ENCODE assay signal across 8 mouse cellular contexts in genomic region chr3:39220011-39220706, GRCm38 (mm10).
A peak's percentile ranks its signal among the peaks of the same experiment; 100 is the strongest.
DNase-seq lines count a peak whose midpoint lies in the region; ATAC-seq lines count a peak whose summit lies in the region.

No protein-coding gene starts in this region.

- H3K27ac ChIP-seq in brown adipose tissue, adult 24 weeks (replicated peaks; ENCODE audit: low read depth, low read length): peak overlapping the region; percentile 97
- H3K27ac ChIP-seq in heart, embryonic 11.5 days (ENCODE audit: low read depth, low read length): peak overlapping the region; percentile 64
- peak overlapping the region; percentile 63 for H3K27ac ChIP-seq in kidney, embryonic 16.5 days (ENCODE audit: low read length)
- H3K27ac ChIP-seq in midbrain, embryonic 10.5 days (replicated peaks): peak overlapping the region; percentile 84

- peak overlapping the region; percentile 24; the same call in 1 of the 2 replicates for H3K4me2 ChIP-seq in heart, embryonic 11.5 days
- peak overlapping the region; percentile 11 for H3K4me2 ChIP-seq in kidney, embryonic 16.5 days (replicated peaks; ENCODE audit: low read depth, low read length)

- no peaks in the 10 kb centered on the region for H3K27me3 ChIP-seq in heart, embryonic 11.5 days (ENCODE audit: control insufficient read depth, insufficient read depth, low read length)
- H3K27me3 ChIP-seq in kidney, embryonic 16.5 days (ENCODE audit: insufficient read depth, low read length): no peaks in the 10 kb centered on the region
- H3K27me3 ChIP-seq in midbrain, embryonic 10.5 days (ENCODE audit: low read depth, poor library complexity, severe bottlenecking): no peaks in the 10 kb centered on the region

- no peaks in the 10 kb centered on the region for H3K4me1 ChIP-seq in brown adipose tissue, adult 24 weeks (ENCODE audit: control insufficient read depth, insufficient read depth, insufficient read length, low read length)
- peaks cover 4% of the 10 kb centered on the region for H3K4me1 ChIP-seq in heart, embryonic 11.5 days (ENCODE audit: control insufficient read depth, insufficient read depth, low read length)
- H3K4me1 ChIP-seq in kidney, embryonic 16.5 days (ENCODE audit: insufficient read depth, low read length): peaks cover 7% of the 10 kb centered on the region; the same call in 1 of the 2 replicates
- peaks cover 13% of the 10 kb centered on the region for H3K4me1 ChIP-seq in midbrain, embryonic 10.5 days

- no peak overlapping the region for H3K9ac ChIP-seq in heart, embryonic 11.5 days (ENCODE audit: low read depth, low read length)
- H3K9ac ChIP-seq in kidney, embryonic 16.5 days (replicated peaks; ENCODE audit: low read length): peak overlapping the region; percentile 3; the same call in 1 of the 2 replicates

- 49% methylated on average over 10 of the region's 10 CpGs for WGBS in heart, embryonic 11.5 days (ENCODE audit: insufficient replicate concordance)
- 30% methylated on average over 10 of the region's 10 CpGs for WGBS in kidney, embryonic 16.5 days
- 27% methylated on average over 10 of the region's 10 CpGs for whole genome bisulfite sequencing in midbrain, embryonic 10.5 days

- ATAC-seq in heart, embryonic 11.5 days (replicated peaks; ENCODE audit: insufficient number of reproducible peaks, low FRiP score, low TSS enrichment): peak; percentile 52; the same call in 1 of the 2 replicates
- ATAC-seq in kidney, embryonic 16.5 days (ENCODE audit: low FRiP score, low TSS enrichment): peak; percentile 84

- H3K36me3 ChIP-seq in heart, embryonic 11.5 days (ENCODE audit: control insufficient read depth, insufficient read depth, low read length): no peaks in the 10 kb centered on the region
- no peaks in the 10 kb centered on the region for H3K36me3 ChIP-seq in kidney, embryonic 16.5 days (ENCODE audit: insufficient read depth, low read length)
- H3K36me3 ChIP-seq in midbrain, embryonic 10.5 days: no peaks in the 10 kb centered on the region

- peak; percentile 47 for DNase-seq in 3T3-L1 (ENCODE audit: low read depth, low spot score)
- peak; percentile 73 for DNase-seq in midbrain, embryonic 10.5 days (ENCODE audit: low spot score)
- DNase-seq in thymus, postnatal 36 days: no peak
- no peak for DNase-seq in right cerebral cortex, adult 2 months (ENCODE audit: low spot score in 2 of 2)
- no peak for DNase-seq in T-cell, adult 2 months (ENCODE audit: low spot score)

- no peaks in the 10 kb centered on the region for H3K9me3 ChIP-seq in heart, embryonic 11.5 days (replicated peaks; ENCODE audit: control insufficient read depth, low read length)
- no peaks in the 10 kb centered on the region for H3K9me3 ChIP-seq in kidney, embryonic 16.5 days (ENCODE audit: low read length)
- no peaks in the 10 kb centered on the region for H3K9me3 ChIP-seq in midbrain, embryonic 10.5 days (replicated peaks)

- peak overlapping the region; percentile 27 for H3K4me3 ChIP-seq in brown adipose tissue, adult 24 weeks (ENCODE audit: insufficient read depth, low read depth, low read length)
- H3K4me3 ChIP-seq in heart, embryonic 11.5 days (ENCODE audit: low read depth, low read length): no peak overlapping the region
- H3K4me3 ChIP-seq in kidney, embryonic 16.5 days (ENCODE audit: low read length): no peak overlapping the region
- peak overlapping the region; percentile 29 for H3K4me3 ChIP-seq in midbrain, embryonic 10.5 days

Comparison
In these comparisons a context has a peak if more than half of its experiments do, and no peak if none do; other contexts are left out.
1. DNase-seq: peak in 3T3-L1 (single experiment) and midbrain, embryonic 10.5 days (single experiment); none in thymus, postnatal 36 days (0 of 2), right cerebral cortex, adult 2 months (0 of 2) and T-cell, adult 2 months (single experiment).
2. H3K4me3 ChIP-seq: peak in brown adipose tissue, adult 24 weeks (single experiment) and midbrain, embryonic 10.5 days (single experiment); none in heart, embryonic 11.5 days (single experiment) and kidney, embryonic 16.5 days (single experiment).
3. Peak in every context shown above with its lines, with median percentiles within 50 percentile points of each other: H3K27ac ChIP-seq.